Mouse (Mus musculus) CH12.LX (cell line): ENCODE measurements around the gene Znhit3. TPM values are rescaled to one million over a fixed set of nuclear protein-coding genes. Genes with fewer than 3 reads are reported as not detected.

ENCODE experiments used
- DNase-seq: peaks from one replicate; pipeline ENCODE4 v3.0.0-alpha.2; 2013; ENCODE audit errors: extremely low read depth
- H3K27ac ChIP-seq: 2 replicates; pipeline ENCODE4 v1.5.1; 2012; ENCODE audit warnings: low read depth, mild to moderate bottlenecking, control low read depth, moderate library complexity; ENCODE audit not compliant: insufficient read depth
- H3K27me3 ChIP-seq: replicated peaks from 2 replicates; pipeline ENCODE3; 2012; ENCODE audit warnings: inconsistent platforms
- H3K36me3 ChIP-seq, 2 experiments: replicated peaks in 1 of 2; 2 replicates each; pipeline versions ENCODE3 to v1.6.1; 2012; ENCODE audit warnings: inconsistent platforms in 1 of 2, low read length in 1 of 2, mild to moderate bottlenecking in 1 of 2, mixed read lengths in 1 of 2, moderate library complexity in 1 of 2; ENCODE audit not compliant: control insufficient read depth in 1 of 2, insufficient read depth in 1 of 2
- H3K4me1 ChIP-seq, 2 experiments: 2 replicates each; pipeline ENCODE4 v1.6.1; 2012; ENCODE audit warnings: inconsistent platforms in 1 of 2, moderate library complexity in 1 of 2; ENCODE audit not compliant: insufficient read depth in 2 of 2, control insufficient read depth in 1 of 2
- H3K4me2 ChIP-seq: 2 replicates; pipeline ENCODE4 v1.6.1; 2012; ENCODE audit warnings: low read depth, mild to moderate bottlenecking, control low read depth; ENCODE audit not compliant: poor library complexity, insufficient read depth, severe bottlenecking
- H3K4me3 ChIP-seq, 3 experiments: fragments of 150-350 bp in 1 of 3; sonication (generic) in 1 of 3; replicated peaks in 1 of 3; 2 replicates each; pipeline versions ENCODE3 to v1.5.1; 2011 to 2012; ENCODE audit warnings: low read depth in 2 of 3, low read length in 2 of 3, mild to moderate bottlenecking in 2 of 3, moderate library complexity in 2 of 3, control low read depth in 1 of 3, improper control_type of control experiment in 1 of 3, inconsistent platforms in 1 of 3, mixed read lengths in 1 of 3; ENCODE audit not compliant: poor library complexity in 1 of 3
- H3K79me2 ChIP-seq: replicated peaks from 2 replicates; pipeline ENCODE4 v1.6.1; 2012; ENCODE audit warnings: mild to moderate bottlenecking, moderate library complexity; ENCODE audit not compliant: control insufficient read depth, poor library complexity, insufficient read depth, severe bottlenecking; ENCODE audit errors: extremely low read depth
- H3K9ac ChIP-seq: 2 replicates; pipeline ENCODE4 v1.6.1; 2012; ENCODE audit warnings: low read depth, mild to moderate bottlenecking, control low read depth, moderate library complexity; ENCODE audit not compliant: insufficient read depth
- H3K9me3 ChIP-seq: replicated peaks from 2 replicates; pipeline ENCODE3; 2012; ENCODE audit warnings: low read length, inconsistent platforms, mixed read lengths
- CHD1 ChIP-seq: IDR thresholded peaks from 2 replicates; pipeline ENCODE4 v1.6.1; 2012; ENCODE audit warnings: low read depth, low read length, improper control_type of control experiment, inconsistent platforms
- E2F4 ChIP-seq: IDR thresholded peaks from 2 replicates; pipeline ENCODE4 v1.6.1; 2011; ENCODE audit warnings: low read depth, low read length, improper control_type of control experiment; ENCODE audit not compliant: insufficient replicate concordance
- ETS1 ChIP-seq: conservative IDR thresholded peaks from 2 replicates; pipeline ENCODE4 v1.6.1; 2012; ENCODE audit warnings: low read depth, mild to moderate bottlenecking, inconsistent platforms, low read length, improper control_type of control experiment, moderate library complexity
- GABPA ChIP-seq: IDR thresholded peaks from 2 replicates; pipeline ENCODE4 v1.6.1; 2012; ENCODE audit warnings: low read depth, low read length, improper control_type of control experiment, inconsistent platforms; ENCODE audit not compliant: insufficient replicate concordance
- HCFC1 ChIP-seq: IDR thresholded peaks from 2 replicates; pipeline ENCODE4 v1.6.1; 2012; ENCODE audit warnings: low read depth, mild to moderate bottlenecking, inconsistent platforms, low read length, improper control_type of control experiment
- IRF4 ChIP-seq: IDR thresholded peaks from 2 replicates; pipeline ENCODE4 v1.6.1; 2014; ENCODE audit warnings: low read depth, mild to moderate bottlenecking, inconsistent platforms, low read length, improper control_type of control experiment
- JUN ChIP-seq: IDR thresholded peaks from 2 replicates; pipeline ENCODE4 v1.6.1; 2011; ENCODE audit warnings: low read depth, mild to moderate bottlenecking, low read length, improper control_type of control experiment, moderate library complexity; ENCODE audit not compliant: insufficient read depth
- MEF2A ChIP-seq: IDR thresholded peaks from 2 replicates; pipeline ENCODE4 v1.6.1; 2014; ENCODE audit warnings: low read depth, mild to moderate bottlenecking, inconsistent platforms, low read length, improper control_type of control experiment, borderline replicate concordance
- NELFE ChIP-seq: IDR thresholded peaks from 2 replicates; pipeline ENCODE4 v1.6.1; 2011; ENCODE audit warnings: low read depth, low read length, improper control_type of control experiment
- POLR2A ChIP-seq: IDR thresholded peaks from 2 replicates; pipeline ENCODE4 v1.6.1; 2011; ENCODE audit warnings: low read depth, mild to moderate bottlenecking, improper control_type of control experiment, low read length
- RAD21 ChIP-seq: IDR thresholded peaks from 2 replicates; pipeline ENCODE4 v1.6.1; 2011; ENCODE audit warnings: low read depth, mild to moderate bottlenecking, low read length, improper control_type of control experiment, moderate library complexity
- TCF12 ChIP-seq: IDR thresholded peaks from 2 replicates; pipeline ENCODE4 v1.6.1; 2014; ENCODE audit warnings: low read depth, mild to moderate bottlenecking, inconsistent platforms, low read length, improper control_type of control experiment
- UBTF ChIP-seq: IDR thresholded peaks from 2 replicates; pipeline ENCODE4 v1.6.1; 2012; ENCODE audit warnings: low read depth, mild to moderate bottlenecking, inconsistent platforms, low read length, improper control_type of control experiment, moderate library complexity
- ZC3H11A ChIP-seq: IDR thresholded peaks from 2 replicates; pipeline ENCODE4 v1.6.1; 2012; ENCODE audit warnings: low read depth, mild to moderate bottlenecking, inconsistent platforms, low read length, improper control_type of control experiment
- ZKSCAN1 ChIP-seq: IDR thresholded peaks from 2 replicates; pipeline ENCODE4 v1.6.1; 2012; ENCODE audit warnings: low read depth, inconsistent platforms, low read length, improper control_type of control experiment, borderline replicate concordance
- ZMIZ1 ChIP-seq: IDR thresholded peaks from 2 replicates; pipeline ENCODE4 v1.6.1; 2012; ENCODE audit warnings: low read depth, mild to moderate bottlenecking, inconsistent platforms, low read length, improper control_type of control experiment
- dilution Hi-C: fragments of 300-500 bp; cut with MboI; formaldehyde crosslinking; loops from 2 replicates; pipeline ENCODE4 v1.14.3; 2020; ENCODE audit warnings: low sequenced_read_pairs; ENCODE audit not compliant: extremely low pct_unique_long_range_greater_than_20kb, extremely low pct_ligation_motif_present
- in situ Hi-C: fragments of 300-500 bp; cut with MboI; formaldehyde crosslinking; loops from 3 replicates; pipeline ENCODE4 v1.14.3; 2019; ENCODE audit warnings: low sequenced_read_pairs, low pct_ligation_motif_present, low pct_unique_long_range_greater_than_20kb, mixed read lengths
- polyA plus RNA-seq: library from polyadenylated mRNA; unstranded; fragments of >175 nt; gene quantifications from 2 replicates; pipeline ENCODE4 v1.2.1, GENCODE M21; 2012; ENCODE audit warnings: low read depth; ENCODE audit not compliant: insufficient read length
- total RNA-seq, 2 experiments: library from RNA; depleted of rRNA; stranded (reverse); fragments of 300-350 nt in 1 of 2; fragments of >200 nt in 1 of 2; gene quantifications; 2 replicates each; pipeline ENCODE4 v1.2.3; 2012 to 2014

Gene Znhit3
- total and polyA plus RNA-seq, 3 experiments, result 59.3 to 130 (median 62.9) TPM

- in situ Hi-C loops, result no loop called here
- dilution Hi-C loops, result no loop called here
- TF ChIP-seq JUN (no peak), ETS1 (no peak), RAD21 (no peak), NELFE (no peak)
- Histone ChIP-seq H3K9ac (no peak overlapping the region), H3K9me3 (no peaks in the 10 kb centered on the region), H3K4me1 (peaks cover 0 to 11% of the 10 kb centered on the region in 2 experiments; a peak in 2 of 4 replicates), H3K36me3 (no peaks in the 10 kb centered on the region), H3K4me2 (no peak overlapping the region), H3K27ac (no peak overlapping the region), H3K27me3 (peaks cover 73% of the 10 kb centered on the region), H3K4me3 (no peak overlapping the region), H3K79me2 (no peaks in the 10 kb centered on the region)
- DNase-seq, result no peak
Observed at GRCm38 (mm10) chr11:84963556-84963955, 47.4 kb upstream of the Znhit3 start.

- in situ Hi-C loops, result no loop called here
Observed at GRCm38 (mm10) chr11:84962536-84962935, 46.4 kb upstream of the Znhit3 start.

GRCm38 (mm10) chr11:84961571-84961970 is 45.4 kb upstream of the Znhit3 start:
- dilution Hi-C loops (no loop called here), in situ Hi-C loops (no loop called here)
- Histone ChIP-seq H3K79me2 (no peaks in the 10 kb centered on the region), H3K36me3 (no peaks in the 10 kb centered on the region), H3K27me3 (peaks cover 91% of the 10 kb centered on the region), H3K4me1 (0 out of 4 replicates have a peak, but pooled peaks cover 0 to 3% of the 10 kb centered on the region in 2 experiments), H3K27ac (no peak overlapping the region), H3K4me3 (no peak overlapping the region), H3K9me3 (no peaks in the 10 kb centered on the region), H3K9ac (no peak overlapping the region), H3K4me2 (no peak overlapping the region)
- TF ChIP-seq E2F4, result no peak
- TF ChIP-seq POLR2A, result no peak
- TF ChIP-seq CHD1, result no peak
- no peak for TF ChIP-seq TCF12
- TF ChIP-seq UBTF, result no peak
- no peak for TF ChIP-seq ZMIZ1
- no peak for TF ChIP-seq ETS1
- no peak for TF ChIP-seq JUN
- no peak for TF ChIP-seq GABPA
- TF ChIP-seq MEF2A, result no peak
- TF ChIP-seq IRF4, result no peak
- TF ChIP-seq RAD21, result no peak
- DNase-seq, result no peak

More at GRCm38 (mm10) chr11:84962536-84962935, 46.4 kb upstream of the Znhit3 start:
- DNase-seq, result no peak
- H3K27ac ChIP-seq, result no peak overlapping the region
- TF ChIP-seq ZC3H11A (no peak), RAD21 (no peak), JUN (no peak), ZKSCAN1 (no peak), MEF2A (no peak), NELFE (no peak), UBTF (no peak), HCFC1 (no peak)
- no peak overlapping the region for H3K4me3 ChIP-seq
- peaks cover 83% of the 10 kb centered on the region for H3K27me3 ChIP-seq
- no peaks in the 10 kb centered on the region for H3K36me3 ChIP-seq
- no peaks in the 10 kb centered on the region for H3K79me2 ChIP-seq
- no peak overlapping the region for H3K9ac ChIP-seq
- peaks cover 2 to 3% of the 10 kb centered on the region in 2 experiments; a peak in 1 of 4 replicates for H3K4me1 ChIP-seq
- H3K4me2 ChIP-seq, result no peak overlapping the region
- no peaks in the 10 kb centered on the region for H3K9me3 ChIP-seq
- dilution Hi-C loops, result no loop called here
